Mouse (Mus musculus): ENCODE measurements around the gene Anxa11. TPM values are rescaled to one million over a fixed set of nuclear protein-coding genes. Genes with fewer than 3 reads are reported as not detected.

Gene Anxa11
- polyA plus RNA-seq, 1 experiment = 59.2 TPM

DNA sequence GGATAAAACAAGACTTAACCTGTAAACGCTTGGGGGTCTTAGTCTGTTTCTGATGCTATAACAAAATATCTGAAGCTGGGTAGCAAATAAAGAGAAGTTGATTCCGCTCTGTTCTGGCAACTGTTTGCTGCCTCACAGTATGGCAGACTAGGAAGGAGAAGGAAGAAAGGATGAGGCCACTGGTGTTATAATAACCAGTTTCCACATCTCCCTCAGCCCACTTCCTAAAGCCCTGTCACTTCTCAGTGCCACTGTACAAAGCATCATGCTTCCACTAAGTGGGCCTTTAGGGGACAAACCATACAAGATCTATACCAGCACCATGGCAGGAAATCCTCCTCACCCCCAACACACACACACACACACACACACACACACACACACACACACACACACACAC is 8.5 kb downstream of the Anxa11 start:
- Histone ChIP-seq H3K27ac (ENCODE audit: control insufficient read depth, insufficient read depth, low read depth, low read length) (no peak overlapping the region), H3K4me3 (ENCODE audit: control insufficient read depth, low read depth, low read length) (no peak overlapping the region), H3K27me3 (ENCODE audit: control insufficient read depth, insufficient read depth, low read length) (no peaks in the 10 kb centered on the region), H3K4me1 (ENCODE audit: control insufficient read depth, insufficient read depth, low read length) (peaks cover 4% of the 10 kb centered on the region), H3K36me3 (ENCODE audit: control insufficient read depth, insufficient read depth, low read length) (no peaks in the 10 kb centered on the region)
- TF ChIP-seq POLR2A (IDR thresholded peaks at IDR 0.05; ENCODE audit: control insufficient read depth, low read depth, low read length) = no peak

DNA sequence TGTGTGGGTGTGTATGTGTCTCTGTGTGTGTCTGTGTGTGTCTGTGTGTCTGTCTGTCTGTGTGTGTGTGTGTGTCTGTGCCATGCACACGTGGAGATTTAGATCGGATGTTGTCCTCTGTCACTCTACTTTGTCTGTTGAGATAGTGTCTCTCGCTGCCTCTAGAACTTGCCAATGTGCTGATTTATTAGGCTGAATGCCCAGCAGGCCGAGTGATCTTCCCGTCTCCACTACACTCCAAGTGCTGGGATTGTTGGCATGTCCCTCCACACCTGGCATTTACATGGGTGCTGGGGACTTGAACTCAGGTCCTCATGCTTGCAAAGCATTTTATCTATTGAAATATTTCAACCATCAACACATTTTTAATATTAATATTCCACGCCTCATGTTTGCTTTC is 9.2 kb downstream of the Anxa11 start:
- Histone ChIP-seq H3K27ac (ENCODE audit: control insufficient read depth, insufficient read depth, low read depth, low read length) (no peak overlapping the region; the same call in 1 of the 2 replicates), H3K4me1 (ENCODE audit: control insufficient read depth, insufficient read depth, low read length) (peaks cover 4% of the 10 kb centered on the region), H3K27me3 (ENCODE audit: control insufficient read depth, insufficient read depth, low read length) (no peaks in the 10 kb centered on the region), H3K4me3 (ENCODE audit: control insufficient read depth, low read depth, low read length) (no peak overlapping the region), H3K36me3 (ENCODE audit: control insufficient read depth, insufficient read depth, low read length) (no peaks in the 10 kb centered on the region)
- TF ChIP-seq POLR2A (IDR thresholded peaks at IDR 0.05; ENCODE audit: control insufficient read depth, low read depth, low read length) (no peak), CTCF (IDR thresholded peaks at IDR 0.05; ENCODE audit: control insufficient read depth, insufficient read depth, insufficient replicate concordance, low read depth, low read length) (no peak)

DNA sequence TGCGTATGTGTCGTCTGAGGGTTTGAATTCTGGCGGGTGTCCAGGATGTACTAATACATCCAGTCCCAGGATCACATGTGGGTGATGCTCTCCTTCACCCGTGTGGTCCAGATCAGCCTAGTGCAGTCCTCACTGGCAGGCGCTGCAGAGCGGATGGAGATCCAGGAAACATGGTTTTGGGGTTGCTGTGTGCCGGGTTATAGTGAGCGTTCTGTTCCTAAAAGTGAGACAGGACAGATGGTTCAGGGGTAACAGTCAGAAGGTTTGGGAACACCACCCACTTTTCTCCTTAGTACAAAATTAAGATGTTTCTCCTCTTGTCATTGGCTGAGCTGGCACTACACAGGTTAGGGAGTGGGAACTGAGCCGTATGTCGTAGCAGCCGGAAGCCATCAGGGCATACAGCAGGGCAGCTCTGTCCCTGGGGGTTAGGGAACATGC is 10.2 kb downstream of the Anxa11 start:
- TF ChIP-seq CTCF (IDR thresholded peaks at IDR 0.05; ENCODE audit: control insufficient read depth, insufficient read depth, insufficient replicate concordance, low read depth, low read length) (no peak), POLR2A (IDR thresholded peaks at IDR 0.05; ENCODE audit: control insufficient read depth, low read depth, low read length) (no peak)
- H3K27me3 ChIP-seq (ENCODE audit: control insufficient read depth, insufficient read depth, low read length) = no peaks in the 10 kb centered on the region
- H3K4me3 ChIP-seq (ENCODE audit: control insufficient read depth, low read depth, low read length) = no peak overlapping the region
- no peak overlapping the region for H3K27ac ChIP-seq (ENCODE audit: control insufficient read depth, insufficient read depth, low read depth, low read length)
- H3K36me3 ChIP-seq (ENCODE audit: control insufficient read depth, insufficient read depth, low read length) = no peaks in the 10 kb centered on the region
- peaks cover 4% of the 10 kb centered on the region for H3K4me1 ChIP-seq (ENCODE audit: control insufficient read depth, insufficient read depth, low read length)

DNA sequence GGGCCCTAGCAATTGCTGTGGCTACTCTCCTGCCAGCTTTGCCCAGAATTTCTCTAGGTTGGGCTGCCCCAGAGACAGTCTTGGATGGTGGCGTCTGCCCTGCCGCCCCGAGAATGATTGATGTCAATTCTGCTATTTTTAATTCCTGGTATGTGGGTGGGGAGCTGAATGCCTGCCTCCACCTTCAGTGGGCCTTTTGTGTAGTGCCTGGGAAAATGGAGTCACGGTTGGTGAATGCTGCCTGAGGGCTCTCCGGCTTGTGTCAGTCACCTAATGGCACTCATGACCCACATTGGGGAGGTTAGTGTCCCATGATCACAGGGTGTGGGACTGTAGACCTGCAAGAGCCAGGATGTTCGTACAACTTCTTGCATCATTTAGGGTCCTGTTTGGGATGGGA is 11.3 kb downstream of the Anxa11 start:
- H3K27me3 ChIP-seq (ENCODE audit: control insufficient read depth, insufficient read depth, low read length) = no peaks in the 10 kb centered on the region
- H3K36me3 ChIP-seq (ENCODE audit: control insufficient read depth, insufficient read depth, low read length) = no peaks in the 10 kb centered on the region
- H3K4me1 ChIP-seq (ENCODE audit: control insufficient read depth, insufficient read depth, low read length) = peaks cover 2% of the 10 kb centered on the region; the same call in 1 of the 2 replicates
- TF ChIP-seq CTCF (IDR thresholded peaks at IDR 0.05; ENCODE audit: control insufficient read depth, insufficient read depth, insufficient replicate concordance, low read depth, low read length) (no peak), POLR2A (IDR thresholded peaks at IDR 0.05; ENCODE audit: control insufficient read depth, low read depth, low read length) (no peak)
- no peak overlapping the region for H3K27ac ChIP-seq (ENCODE audit: control insufficient read depth, insufficient read depth, low read depth, low read length)
- no peak overlapping the region for H3K4me3 ChIP-seq (ENCODE audit: control insufficient read depth, low read depth, low read length)

DNA sequence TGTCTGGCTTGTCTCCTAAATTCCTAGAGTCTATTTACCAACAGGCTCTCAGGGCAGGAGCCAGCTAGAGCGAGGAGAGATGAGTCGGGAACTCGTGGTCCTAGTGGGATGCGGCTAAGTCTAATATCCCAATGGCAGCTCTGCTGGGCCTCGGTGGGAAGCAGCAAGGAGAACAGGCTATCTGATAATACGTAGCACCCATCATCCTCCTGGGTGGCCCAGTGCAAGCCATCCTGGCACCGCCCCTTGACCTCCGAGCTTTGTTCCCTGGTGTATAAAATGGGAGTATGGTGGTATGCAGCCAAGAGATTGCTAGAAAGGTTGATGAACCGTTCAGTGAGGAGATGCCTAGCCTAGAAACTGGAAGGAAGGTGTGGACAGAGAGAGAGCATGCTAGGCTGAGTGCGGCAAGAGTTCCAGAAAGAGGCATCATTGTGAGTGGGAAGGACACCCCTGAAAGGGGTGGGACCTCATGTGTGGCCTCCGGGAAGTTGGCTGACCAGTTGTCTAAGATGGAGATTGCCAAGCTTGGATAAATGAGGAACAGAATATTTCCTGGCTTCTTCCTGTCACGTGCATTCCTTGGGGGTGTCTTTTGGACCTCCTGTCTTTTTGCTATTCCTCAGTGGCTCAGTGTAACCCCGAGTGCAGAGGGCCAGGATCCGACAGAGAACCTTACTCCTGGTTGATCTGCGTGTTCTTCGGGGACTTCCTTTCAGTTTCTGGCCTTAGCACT is 11.9 kb downstream of the Anxa11 start:
- Histone ChIP-seq H3K4me1 (ENCODE audit: control insufficient read depth, insufficient read depth, low read length) (peaks cover 2% of the 10 kb centered on the region; the same call in 1 of the 2 replicates), H3K27ac (ENCODE audit: control insufficient read depth, insufficient read depth, low read depth, low read length) (peak overlapping the region; percentile 47), H3K4me3 (ENCODE audit: control insufficient read depth, low read depth, low read length) (no peak overlapping the region), H3K27me3 (ENCODE audit: control insufficient read depth, insufficient read depth, low read length) (no peaks in the 10 kb centered on the region), H3K36me3 (ENCODE audit: control insufficient read depth, insufficient read depth, low read length) (no peaks in the 10 kb centered on the region)
- TF ChIP-seq POLR2A (IDR thresholded peaks at IDR 0.05; ENCODE audit: control insufficient read depth, low read depth, low read length) (no peak), CTCF (IDR thresholded peaks at IDR 0.05; ENCODE audit: control insufficient read depth, insufficient read depth, insufficient replicate concordance, low read depth, low read length) (no peak)

DNA sequence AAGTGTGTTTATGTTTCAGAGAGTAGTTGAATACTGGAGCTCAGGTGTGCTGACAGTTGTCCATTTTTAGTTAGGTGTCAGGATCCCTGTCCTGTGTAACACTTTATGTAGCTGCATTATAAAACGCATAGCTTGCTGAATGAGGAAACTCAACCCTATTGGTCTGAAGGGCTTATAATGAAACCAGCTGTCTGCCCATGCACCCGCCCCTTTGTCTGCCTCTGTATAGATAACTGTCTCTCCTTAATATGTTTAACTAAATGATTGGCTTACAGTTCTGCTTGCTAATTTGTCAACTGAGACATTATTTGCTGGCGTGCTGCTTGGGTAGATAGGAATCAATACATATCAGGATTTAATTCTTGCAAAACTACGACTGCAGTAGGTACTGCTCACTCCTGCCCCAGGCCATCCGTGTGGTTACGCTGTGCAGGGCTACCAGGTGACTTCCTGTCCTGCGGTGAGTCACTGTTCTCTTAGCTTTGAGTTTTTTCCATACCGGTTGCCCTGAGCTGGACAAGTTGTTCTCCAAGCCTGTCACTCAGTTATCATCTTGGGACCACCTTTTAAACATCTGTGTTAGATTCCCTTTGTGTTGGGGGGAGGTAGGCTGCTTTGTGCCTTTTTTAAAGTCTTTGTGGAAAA is 13.4 kb downstream of the Anxa11 start:
- Histone ChIP-seq H3K27ac (ENCODE audit: control insufficient read depth, insufficient read depth, low read depth, low read length) (no peak overlapping the region), H3K4me1 (ENCODE audit: control insufficient read depth, insufficient read depth, low read length) (peaks cover 2% of the 10 kb centered on the region; the same call in 1 of the 2 replicates), H3K36me3 (ENCODE audit: control insufficient read depth, insufficient read depth, low read length) (no peaks in the 10 kb centered on the region), H3K27me3 (ENCODE audit: control insufficient read depth, insufficient read depth, low read length) (no peaks in the 10 kb centered on the region), H3K4me3 (ENCODE audit: control insufficient read depth, low read depth, low read length) (no peak overlapping the region)
- no peak for TF ChIP-seq POLR2A (IDR thresholded peaks at IDR 0.05; ENCODE audit: control insufficient read depth, low read depth, low read length)
- no peak for TF ChIP-seq CTCF (IDR thresholded peaks at IDR 0.05; ENCODE audit: control insufficient read depth, insufficient read depth, insufficient replicate concordance, low read depth, low read length)

DNA sequence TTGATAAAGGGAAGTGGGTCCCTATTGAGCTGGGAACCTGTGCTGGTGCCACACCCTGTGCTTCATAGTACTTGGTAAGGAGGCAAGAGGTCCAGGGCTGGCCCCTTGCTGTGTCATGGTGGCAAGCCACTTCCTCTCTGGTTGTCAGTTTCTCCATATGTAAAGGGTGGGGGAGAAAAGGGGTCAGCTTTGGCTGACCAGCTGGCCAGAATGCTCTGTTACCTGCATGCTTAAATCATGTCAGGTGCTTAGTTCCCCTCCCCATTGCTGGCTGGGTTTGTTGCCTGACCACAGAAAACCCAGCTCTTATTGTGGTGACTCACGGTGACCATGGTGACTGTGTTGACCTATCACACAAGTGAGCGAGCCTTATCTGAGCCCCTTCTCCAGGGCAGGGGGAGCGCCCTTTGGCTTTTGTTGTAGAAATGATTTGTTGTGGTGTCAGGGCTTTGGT is 15.2 kb downstream of the Anxa11 start:
- H3K27me3 ChIP-seq (ENCODE audit: control insufficient read depth, insufficient read depth, low read length) = no peaks in the 10 kb centered on the region
- H3K4me3 ChIP-seq (ENCODE audit: control insufficient read depth, low read depth, low read length) = no peak overlapping the region
- peaks cover 2% of the 10 kb centered on the region; the same call in 1 of the 2 replicates for H3K4me1 ChIP-seq (ENCODE audit: control insufficient read depth, insufficient read depth, low read length)
- H3K27ac ChIP-seq (ENCODE audit: control insufficient read depth, insufficient read depth, low read depth, low read length) = no peak overlapping the region
- H3K36me3 ChIP-seq (ENCODE audit: control insufficient read depth, insufficient read depth, low read length) = no peaks in the 10 kb centered on the region
- TF ChIP-seq POLR2A (IDR thresholded peaks at IDR 0.05; ENCODE audit: control insufficient read depth, low read depth, low read length) (no peak), CTCF (IDR thresholded peaks at IDR 0.05; ENCODE audit: control insufficient read depth, insufficient read depth, insufficient replicate concordance, low read depth, low read length) (no peak)

Data from testis, adult 2 months (tissue).